Mouse (Mus musculus): ENCODE measurements around the gene Rhbdl3.

Rhbdl3 gene

DNA sequence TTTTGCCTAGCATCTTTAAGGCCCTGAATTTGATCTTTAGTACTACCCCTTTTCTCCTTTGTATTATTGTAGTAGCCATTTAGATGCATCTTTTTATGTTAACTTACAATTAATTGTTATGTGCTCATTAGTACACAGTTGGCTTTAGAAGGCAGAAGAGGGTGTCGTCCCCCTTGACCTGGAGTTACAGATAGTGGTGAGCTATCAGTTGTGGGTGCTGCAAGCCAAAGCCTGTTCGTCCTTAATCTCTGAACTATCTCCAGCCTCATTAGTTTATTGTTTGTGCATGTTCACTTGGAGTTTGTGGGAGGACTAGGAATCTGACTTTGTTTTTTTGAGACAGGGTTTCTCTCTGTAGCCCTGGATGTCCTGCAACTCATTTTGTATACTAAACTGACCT, 86.1 kb downstream of the Rhbdl3 start:
- DNase-seq = no peak

DNA sequence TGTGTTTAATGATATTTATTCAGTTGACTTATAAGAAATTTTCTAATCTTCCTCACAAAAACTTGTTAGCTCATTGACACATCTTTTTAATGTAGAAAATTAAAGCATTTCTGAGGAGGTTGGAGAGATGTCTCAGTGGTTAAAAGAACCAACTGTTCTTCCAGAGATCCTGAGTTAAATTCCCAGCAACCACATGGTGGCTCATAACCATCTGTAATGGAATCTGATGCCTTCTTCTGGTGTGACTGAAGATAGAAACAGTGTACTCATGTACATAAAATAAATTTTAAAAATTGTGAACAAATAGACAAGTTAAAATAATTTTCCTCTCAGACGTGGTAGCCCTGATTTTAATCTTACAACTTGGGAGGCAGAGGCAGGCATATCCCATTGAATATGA, 89.2 kb downstream of the Rhbdl3 start:
- no peak for DNase-seq

- DNase-seq = no peak
Measured at GRCm38 (mm10) chr11:80391407-80392120, 90.9 kb downstream of the Rhbdl3 start.

GRCm38 (mm10) chr11:80395930-80396329, 95.2 kb downstream of the Rhbdl3 start:
- no peak for DNase-seq

- DNase-seq = no peak
Measured at GRCm38 (mm10) chr11:80396617-80397016, 95.9 kb downstream of the Rhbdl3 start.
